Mouse (Mus musculus) embryonic fibroblast, embryonic 13.5 days (primary cell): ENCODE measurements around the gene Ankfy1.

Experiments
- CTCF ChIP-seq: IDR thresholded peaks from 2 replicates; pipeline ENCODE4 v1.5.1; 2011; ENCODE audit warnings: mild to moderate bottlenecking, control low read depth, low read length, moderate library complexity, borderline replicate concordance; ENCODE audit not compliant: insufficient read depth
- POLR2A ChIP-seq: IDR thresholded peaks from 2 replicates; pipeline ENCODE4 v1.6.1; 2011; ENCODE audit warnings: low read depth, mild to moderate bottlenecking, control low read depth, low read length, moderate library complexity

DNA sequence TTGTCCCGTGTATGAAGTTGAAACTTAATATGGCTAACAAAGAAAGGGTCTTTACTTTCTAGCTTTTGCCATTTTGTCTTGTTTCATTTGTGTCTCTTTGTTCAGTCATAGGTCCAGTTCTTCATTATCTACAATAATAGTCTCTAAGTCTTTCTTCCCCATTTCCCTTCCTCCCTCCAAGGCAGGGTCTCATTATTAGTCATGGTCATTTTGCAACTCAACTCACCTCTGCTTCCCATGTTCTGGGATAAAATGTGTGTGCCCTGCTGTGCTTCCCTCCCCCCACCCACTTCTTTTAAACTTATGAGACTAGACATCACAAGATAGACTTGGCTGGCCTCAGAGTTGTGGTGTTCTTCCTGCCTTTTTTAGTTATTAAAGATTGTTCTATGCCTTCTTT lies 29.4 kb upstream of the Ankfy1 start:
- TF ChIP-seq CTCF = no peak
- no peak for TF ChIP-seq POLR2A
